Comparison of ENCODE assay signal across 8 mouse cellular contexts in the genomic region with DNA sequence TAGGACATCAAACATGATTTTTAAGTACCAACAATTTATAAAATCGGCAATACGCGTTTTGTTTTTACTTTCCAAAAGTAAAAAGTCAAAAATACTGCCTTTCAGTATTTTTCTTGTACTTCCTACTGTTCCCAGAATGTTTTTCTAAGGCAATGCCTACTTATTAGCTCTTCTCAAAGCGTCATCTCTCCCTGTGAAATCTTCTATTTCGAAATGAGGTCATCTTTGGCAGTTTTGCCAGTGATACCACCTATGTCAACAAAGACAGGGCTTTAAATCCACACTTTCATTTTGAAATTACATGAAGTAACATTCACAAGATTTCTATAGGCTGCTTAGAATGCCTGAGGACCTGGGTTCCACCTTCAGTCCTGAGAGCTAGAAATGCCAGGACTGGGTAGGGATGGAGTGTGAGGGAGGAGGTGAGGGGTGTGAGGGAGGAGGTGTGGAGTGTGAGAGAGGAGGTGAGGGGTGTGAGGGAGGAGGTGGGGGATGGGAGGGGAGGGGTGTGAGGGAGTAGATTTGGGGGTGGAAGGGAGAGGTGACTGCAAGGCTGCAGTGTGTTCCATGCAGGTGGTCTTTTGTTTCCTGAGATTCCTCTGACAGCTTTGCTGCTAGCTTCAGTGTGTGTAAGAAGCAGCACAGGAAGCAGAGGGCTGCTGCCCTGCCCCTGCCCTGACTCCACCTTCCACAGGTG.
DNase-seq lines count a peak whose midpoint lies in the region; ATAC-seq and TF ChIP-seq lines count a peak whose summit lies in the region.

No protein-coding gene starts in this region.

- no peaks in the 10 kb centered on the region; the same call in 1 of the 2 replicates for H3K4me1 ChIP-seq in hindbrain, embryonic 11.5 days (replicated peaks; ENCODE audit: control insufficient read depth, insufficient read depth, low read length)
- H3K4me1 ChIP-seq in hindbrain, embryonic 10.5 days (replicated peaks), result peaks cover 21% of the 10 kb centered on the region
- no peaks in the 10 kb centered on the region for H3K4me1 ChIP-seq in embryonic facial prominence, embryonic 14.5 days (ENCODE audit: control insufficient read depth, insufficient read depth, low read length)
- no peaks in the 10 kb centered on the region; the same call in 1 of the 2 replicates for H3K4me1 ChIP-seq in limb, embryonic 14.5 days (ENCODE audit: control insufficient read depth, insufficient read depth, low read length)
- H3K4me1 ChIP-seq in neural tube, embryonic 15.5 days, result peaks cover 7% of the 10 kb centered on the region

- peaks cover 3% of the 10 kb centered on the region for H3K27me3 ChIP-seq in hindbrain, embryonic 11.5 days (ENCODE audit: control insufficient read depth, insufficient read depth, low read length)
- H3K27me3 ChIP-seq in hindbrain, embryonic 10.5 days (ENCODE audit: insufficient read depth, poor library complexity, severe bottlenecking), result peaks cover 8% of the 10 kb centered on the region; the same call in 1 of the 2 replicates
- no peaks in the 10 kb centered on the region for H3K27me3 ChIP-seq in embryonic facial prominence, embryonic 14.5 days (replicated peaks; ENCODE audit: control insufficient read depth, insufficient read depth, low read length)
- H3K27me3 ChIP-seq in limb, embryonic 14.5 days (ENCODE audit: control insufficient read depth, insufficient read depth, low read length), result no peaks in the 10 kb centered on the region
- H3K27me3 ChIP-seq in neural tube, embryonic 15.5 days (replicated peaks), result no peaks in the 10 kb centered on the region

- no peak overlapping the region for H3K4me2 ChIP-seq in hindbrain, embryonic 11.5 days (replicated peaks; ENCODE audit: low read depth, low read length)
- no peak overlapping the region for H3K4me2 ChIP-seq in embryonic facial prominence, embryonic 14.5 days (ENCODE audit: low read depth, low read length)
- no peak overlapping the region for H3K4me2 ChIP-seq in limb, embryonic 14.5 days (replicated peaks; ENCODE audit: low read depth, low read length, severe bottlenecking)
- no peak overlapping the region for H3K4me2 ChIP-seq in neural tube, embryonic 15.5 days

- H3K4me3 ChIP-seq in hindbrain, embryonic 11.5 days (ENCODE audit: low read depth, low read length), result no peak overlapping the region
- no peak overlapping the region for H3K4me3 ChIP-seq in hindbrain, embryonic 10.5 days
- no peak overlapping the region for H3K4me3 ChIP-seq in embryonic facial prominence, embryonic 14.5 days (ENCODE audit: low read depth, low read length)
- no peak overlapping the region for H3K4me3 ChIP-seq in limb, embryonic 14.5 days (replicated peaks; ENCODE audit: low read length)
- H3K4me3 ChIP-seq in neural tube, embryonic 15.5 days (replicated peaks), result no peak overlapping the region

- no peak overlapping the region for H3K9ac ChIP-seq in hindbrain, embryonic 11.5 days (ENCODE audit: low read depth, low read length)
- H3K9ac ChIP-seq in embryonic facial prominence, embryonic 14.5 days (ENCODE audit: low read depth, low read length), result no peak overlapping the region
- no peak overlapping the region for H3K9ac ChIP-seq in limb, embryonic 14.5 days (ENCODE audit: low read depth, low read length, severe bottlenecking)
- H3K9ac ChIP-seq in neural tube, embryonic 15.5 days (replicated peaks), result no peak overlapping the region

- H3K27ac ChIP-seq in hindbrain, embryonic 11.5 days (ENCODE audit: low read depth, low read length), result no peak overlapping the region
- H3K27ac ChIP-seq in hindbrain, embryonic 10.5 days, result no peak overlapping the region
- H3K27ac ChIP-seq in embryonic facial prominence, embryonic 14.5 days (replicated peaks; ENCODE audit: low read depth, low read length), result no peak overlapping the region
- H3K27ac ChIP-seq in limb, embryonic 14.5 days (replicated peaks; ENCODE audit: low read depth, low read length), result no peak overlapping the region
- no peak overlapping the region for H3K27ac ChIP-seq in neural tube, embryonic 15.5 days (replicated peaks)

- peak; percentile 46 for DNase-seq in hindbrain, embryonic 11.5 days (ENCODE audit: low spot score)
- DNase-seq in hindbrain, embryonic 10.5 days (ENCODE audit: low spot score), result no peak
- DNase-seq in embryonic facial prominence, embryonic 14.5 days (ENCODE audit: low spot score), result no peak
- no peak for DNase-seq in limb, embryonic 14.5 days (ENCODE audit: low spot score)
- DNase-seq in layer of hippocampus, adult 9-11 months, result no peak
- no peak for DNase-seq in spleen, adult 12 weeks (ENCODE audit: low spot score)

- H3K9me3 ChIP-seq in hindbrain, embryonic 11.5 days (ENCODE audit: control insufficient read depth, low read length), result no peaks in the 10 kb centered on the region
- H3K9me3 ChIP-seq in hindbrain, embryonic 10.5 days, result no peaks in the 10 kb centered on the region
- no peaks in the 10 kb centered on the region for H3K9me3 ChIP-seq in embryonic facial prominence, embryonic 14.5 days (ENCODE audit: control insufficient read depth, low read length)
- H3K9me3 ChIP-seq in limb, embryonic 14.5 days (ENCODE audit: control insufficient read depth, low read length), result no peaks in the 10 kb centered on the region
- no peaks in the 10 kb centered on the region for H3K9me3 ChIP-seq in neural tube, embryonic 15.5 days (replicated peaks)

- no peaks in the 10 kb centered on the region for H3K36me3 ChIP-seq in hindbrain, embryonic 11.5 days (ENCODE audit: control insufficient read depth, insufficient read depth, low read length)
- no peaks in the 10 kb centered on the region for H3K36me3 ChIP-seq in hindbrain, embryonic 10.5 days
- no peaks in the 10 kb centered on the region for H3K36me3 ChIP-seq in embryonic facial prominence, embryonic 14.5 days (ENCODE audit: control insufficient read depth, insufficient read depth, low read length)
- H3K36me3 ChIP-seq in limb, embryonic 14.5 days (ENCODE audit: control insufficient read depth, insufficient read depth, low read length), result no peaks in the 10 kb centered on the region
- no peaks in the 10 kb centered on the region for H3K36me3 ChIP-seq in neural tube, embryonic 15.5 days

- WGBS in hindbrain, embryonic 11.5 days, result 91% methylated on average over 5 of the region's 5 CpGs
- WGBS in hindbrain, embryonic 10.5 days, result 91% methylated on average over 5 of the region's 5 CpGs
- 85% methylated on average over 5 of the region's 5 CpGs for WGBS in embryonic facial prominence, embryonic 14.5 days
- 91% methylated on average over 5 of the region's 5 CpGs for WGBS in limb, embryonic 14.5 days
- WGBS in neural tube, embryonic 15.5 days, result 93% methylated on average over 5 of the region's 5 CpGs

- no peak for TF ChIP-seq POLR2A in limb, embryonic 14.5 days (IDR thresholded peaks at IDR 0.05; ENCODE audit: borderline replicate concordance, extremely low read depth, insufficient read depth, insufficient read length)

- ATAC-seq in hindbrain, embryonic 11.5 days (ENCODE audit: low FRiP score), result peak; percentile 93
- ATAC-seq in embryonic facial prominence, embryonic 14.5 days (ENCODE audit: low read depth), result peak; percentile 60; the same call in 1 of the 2 replicates
- peak; percentile 73; the same call in 1 of the 2 replicates for ATAC-seq in limb, embryonic 14.5 days (ENCODE audit: low FRiP score, low read depth)
- ATAC-seq in neural tube, embryonic 15.5 days (ENCODE audit: low FRiP score), result peak; percentile 86; the same call in 1 of the 2 replicates
- ATAC-seq in inflammation-experienced regulatory T-cells, adult 6 months, result no peak
